In the genomic region with DNA sequence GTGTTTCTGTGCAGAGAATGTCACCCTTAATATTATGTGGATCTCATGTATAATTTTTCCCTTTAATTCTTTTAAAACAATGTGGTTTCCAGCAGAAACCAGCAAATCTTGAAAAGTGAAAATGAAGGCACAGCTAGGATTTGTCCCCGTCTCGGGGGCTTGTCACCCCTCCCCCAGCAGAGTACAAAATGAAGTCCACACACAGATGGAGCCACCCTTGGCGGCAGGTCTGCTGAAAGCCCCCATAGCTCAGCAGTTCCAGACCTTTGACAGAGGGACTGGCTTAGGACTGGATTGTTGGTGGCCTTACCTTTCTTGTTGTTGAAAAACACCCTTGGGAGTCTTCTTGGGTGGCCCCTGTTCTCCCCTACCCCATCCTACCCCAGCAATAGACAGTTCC, we compare ENCODE assay signal across 12 mouse cellular contexts. TPM values are rescaled to one million over a fixed set of nuclear protein-coding genes. Genes with fewer than 3 reads are reported as not detected.
DNase-seq lines count a peak whose midpoint lies in the region; ATAC-seq and TF ChIP-seq lines count a peak whose summit lies in the region.
"Had no signal": no experiment of that assay in that cellular context is flagged by ENCODE, and none has a peak within 500 bp of the region (broad histone marks: within the 10 kb centered on the region; RNA-seq: fewer than 3 reads in every experiment).

No protein-coding gene starts in this region.

- H3K79me2 ChIP-seq in heart, adult 2 months (replicated peaks; ENCODE audit: control insufficient read depth, insufficient read depth, low read length): no peaks in the 10 kb centered on the region

- H3K4me1 ChIP-seq in heart, embryonic 10.5 days: peaks cover 96% of the 10 kb centered on the region
- H3K4me1 ChIP-seq in heart, adult 2 months (ENCODE audit: control insufficient read depth, insufficient read depth, low read length): peaks cover 53% of the 10 kb centered on the region
- peaks cover 98% of the 10 kb centered on the region for H3K4me1 ChIP-seq in lung, embryonic 15.5 days
- H3K4me1 ChIP-seq in lung, adult 2 months (ENCODE audit: control insufficient read depth, insufficient read depth, low read length): peaks cover 80% of the 10 kb centered on the region
- peaks cover 32% of the 10 kb centered on the region for H3K4me1 ChIP-seq in hindbrain, postnatal 0 days (ENCODE audit: insufficient read depth, low read length)
- peaks cover 82% of the 10 kb centered on the region for H3K4me1 ChIP-seq in stomach, embryonic 16.5 days (ENCODE audit: control insufficient read depth, insufficient read depth, low read length)
- peaks cover 62% of the 10 kb centered on the region for H3K4me1 ChIP-seq in intestine, embryonic 16.5 days (ENCODE audit: control insufficient read depth, insufficient read depth, low read length)

- peaks cover 41% of the 10 kb centered on the region for H3K36me3 ChIP-seq in heart, embryonic 10.5 days
- H3K36me3 ChIP-seq in heart, adult 2 months (ENCODE audit: control insufficient read depth, insufficient read depth, low read length): peaks cover 2% of the 10 kb centered on the region; the same call in 1 of the 2 replicates
- peaks cover 14% of the 10 kb centered on the region; the same call in 1 of the 2 replicates for H3K36me3 ChIP-seq in lung, embryonic 15.5 days
- 0 out of 2 replicates have a peak, but pooled peaks cover 6% of the 10 kb centered on the region for H3K36me3 ChIP-seq in hindbrain, postnatal 0 days (ENCODE audit: insufficient read depth, low read length)
- no peaks in the 10 kb centered on the region for H3K36me3 ChIP-seq in stomach, embryonic 16.5 days (ENCODE audit: control insufficient read depth, insufficient read depth, low read length)
- peaks cover 3% of the 10 kb centered on the region; the same call in 1 of the 2 replicates for H3K36me3 ChIP-seq in intestine, embryonic 16.5 days (ENCODE audit: control insufficient read depth, insufficient read depth, low read length)

- WGBS in heart, embryonic 10.5 days: 34% methylated on average over 3 of the region's 3 CpGs
- 74% methylated on average over 3 of the region's 3 CpGs for WGBS in heart, adult 2 months
- 15% methylated on average over 3 of the region's 3 CpGs for WGBS in lung, embryonic 15.5 days
- WGBS in lung, adult 2 months: 37% methylated on average over 3 of the region's 3 CpGs
- 25% methylated on average over 3 of the region's 3 CpGs for whole genome bisulfite sequencing in hindbrain, postnatal 0 days
- WGBS in stomach, embryonic 16.5 days: 23% methylated on average over 3 of the region's 3 CpGs
- WGBS in intestine, embryonic 16.5 days: 37% methylated on average over 3 of the region's 3 CpGs

- no peak overlapping the region for H3K4me3 ChIP-seq in heart, embryonic 10.5 days
- no peak overlapping the region for H3K4me3 ChIP-seq in heart, adult 2 months
- H3K4me3 ChIP-seq in lung, embryonic 15.5 days: no peak overlapping the region
- no peak overlapping the region for H3K4me3 ChIP-seq in lung, adult 2 months (replicated peaks; ENCODE audit: extremely low read depth, low read depth, low read length)
- H3K4me3 ChIP-seq in hindbrain, postnatal 0 days (ENCODE audit: low read length): no peak overlapping the region
- H3K4me3 ChIP-seq in stomach, embryonic 16.5 days (replicated peaks; ENCODE audit: low read length): no peak overlapping the region
- no peak overlapping the region for H3K4me3 ChIP-seq in intestine, embryonic 16.5 days (ENCODE audit: low read length)

- no peak for ATAC-seq in lung, embryonic 15.5 days (ENCODE audit: borderline replicate concordance, extremely low read depth, low FRiP score, low TSS enrichment)
- no peak for ATAC-seq in hindbrain, postnatal 0 days
- no peak for ATAC-seq in stomach, embryonic 16.5 days (ENCODE audit: insufficient read depth, low FRiP score)
- ATAC-seq in intestine, embryonic 16.5 days: no peak

- intact Hi-C loops in heart, adult 2 months (cut with DNase I): no loop called here

- no peak for TF ChIP-seq POLR2A in heart, adult 2 months (IDR thresholded peaks at IDR 0.05; ENCODE audit: insufficient read depth, low read depth, low read length)
- TF ChIP-seq POLR2A in lung, adult 2 months (IDR thresholded peaks at IDR 0.05; ENCODE audit: borderline replicate concordance, extremely low read depth, low read depth, low read length): no peak

- peak overlapping the region; percentile 0; the same call in 1 of the 2 replicates for H3K4me2 ChIP-seq in lung, embryonic 15.5 days
- no peak overlapping the region for H3K4me2 ChIP-seq in hindbrain, postnatal 0 days (ENCODE audit: low read depth, low read length)
- H3K4me2 ChIP-seq in stomach, embryonic 16.5 days (ENCODE audit: low read depth, low read length): no peak overlapping the region
- no peak overlapping the region for H3K4me2 ChIP-seq in intestine, embryonic 16.5 days (ENCODE audit: low read depth, low read length)

- peak overlapping the region; percentile 69 for H3K27ac ChIP-seq in heart, embryonic 10.5 days
- H3K27ac ChIP-seq in heart, adult 2 months: no peak overlapping the region
- H3K27ac ChIP-seq in lung, embryonic 15.5 days: peak overlapping the region; percentile 81
- H3K27ac ChIP-seq in hindbrain, postnatal 0 days: peak overlapping the region; percentile 23; the same call in 1 of the 2 replicates
- H3K27ac ChIP-seq in stomach, embryonic 16.5 days (ENCODE audit: low read length): peak overlapping the region; percentile 89
- H3K27ac ChIP-seq in intestine, embryonic 16.5 days (ENCODE audit: low read length): no peak overlapping the region

- DNase-seq in heart, embryonic 10.5 days (ENCODE audit: low spot score): no peak
- no peak for DNase-seq in heart, adult 2 months
- DNase-seq in lung, adult 2 months: no peak
- DNase-seq in hindbrain, postnatal 0 days (ENCODE audit: low spot score): no peak
- DNase-seq in cerebellum, postnatal 25 days: no peak
- DNase-seq: B cell, adult 2 months; cerebellum, adult 11-12 months; thymus, postnatal 14 days had no signal

- no peak for TF ChIP-seq CTCF in heart, adult 2 months (IDR thresholded peaks at IDR 0.05)
- TF ChIP-seq CTCF in lung, adult 2 months (IDR thresholded peaks at IDR 0.05; ENCODE audit: insufficient read depth, low read length): no peak
- no peak for TF ChIP-seq CTCF in hindbrain, postnatal 0 days (IDR thresholded peaks at IDR 0.05; ENCODE audit: low read depth)

- no peaks in the 10 kb centered on the region for H3K27me3 ChIP-seq in heart, embryonic 10.5 days (ENCODE audit: insufficient read depth, poor library complexity, severe bottlenecking)
- no peaks in the 10 kb centered on the region for H3K27me3 ChIP-seq in heart, adult 2 months (ENCODE audit: control insufficient read depth, insufficient read depth, low read length)
- no peaks in the 10 kb centered on the region for H3K27me3 ChIP-seq in lung, embryonic 15.5 days
- H3K27me3 ChIP-seq in hindbrain, postnatal 0 days (ENCODE audit: insufficient read depth, low read length): no peaks in the 10 kb centered on the region
- no peaks in the 10 kb centered on the region for H3K27me3 ChIP-seq in stomach, embryonic 16.5 days (ENCODE audit: control insufficient read depth, insufficient read depth, low read length)
- no peaks in the 10 kb centered on the region for H3K27me3 ChIP-seq in intestine, embryonic 16.5 days (replicated peaks; ENCODE audit: control insufficient read depth, insufficient read depth, low read length)

- no peak overlapping the region for H3K9ac ChIP-seq in heart, adult 2 months (ENCODE audit: low read depth, low read length)
- H3K9ac ChIP-seq in lung, embryonic 15.5 days: no peak overlapping the region
- H3K9ac ChIP-seq in hindbrain, postnatal 0 days (replicated peaks; ENCODE audit: low read length): no peak overlapping the region
- H3K9ac ChIP-seq in stomach, embryonic 16.5 days (ENCODE audit: low read length): peak overlapping the region; percentile 43
- no peak overlapping the region for H3K9ac ChIP-seq in intestine, embryonic 16.5 days (ENCODE audit: low read depth, low read length)

- TF ChIP-seq EP300 in heart, adult 2 months (IDR thresholded peaks at IDR 0.05; ENCODE audit: insufficient read depth, low read depth, low read length): no peak

- no peaks in the 10 kb centered on the region for H3K9me3 ChIP-seq in heart, embryonic 10.5 days
- no peaks in the 10 kb centered on the region for H3K9me3 ChIP-seq in lung, embryonic 15.5 days
- no peaks in the 10 kb centered on the region for H3K9me3 ChIP-seq in hindbrain, postnatal 0 days (ENCODE audit: low read length)
- H3K9me3 ChIP-seq in stomach, embryonic 16.5 days (replicated peaks; ENCODE audit: control insufficient read depth, low read length): no peaks in the 10 kb centered on the region
- H3K9me3 ChIP-seq in intestine, embryonic 16.5 days (ENCODE audit: control insufficient read depth, low read length): no peaks in the 10 kb centered on the region
- H3K9me3 ChIP-seq: G1E had no signal

RNA-seq across cellular contexts. Expression of gene Trim8, which starts 20.1 kb away (rescaled TPM):
- 17.6 and 22.0 TPM in 2 replicates for polyA plus RNA-seq in heart, embryonic 10.5 days (2016; fragmentation: Nextera tagmentation; extraction: Ambion mirVana)
- total RNA-seq in heart, adult 2 months (2021): 10 to 100 TPM; 39.2 to 39.8 TPM
- 17.2 and 24.1 TPM in 2 replicates for polyA plus RNA-seq in heart, adult 2 months (2012; rRNA removed)
- polyA plus RNA-seq in lung, embryonic 15.5 days (2015; fragmentation: Nextera tagmentation; extraction: Ambion mirVana): 22.2 and 27.8 TPM in 2 replicates
- 87.2 and 115 TPM in 2 replicates for polyA plus RNA-seq in lung, adult 2 months (2012; rRNA removed)
- total RNA-seq in hindbrain, postnatal 0 days (2014; rRNA removed): 108 and 115 TPM in 2 replicates
- 28.8 and 29.7 TPM in 2 replicates for polyA plus RNA-seq in hindbrain, postnatal 0 days (2015; fragmentation: Nextera tagmentation; extraction: Ambion mirVana)
- 11.8 and 16.2 TPM in 2 replicates for polyA plus RNA-seq in stomach, embryonic 16.5 days (2015; fragmentation: Nextera tagmentation; extraction: Ambion mirVana)
- 10.1 and 13.7 TPM in 2 replicates for polyA plus RNA-seq in intestine, embryonic 16.5 days (2015; fragmentation: Nextera tagmentation; extraction: Ambion mirVana)

Comparison
In these comparisons a context has a peak if more than half of its experiments do, and no peak if none do; other contexts are left out.
1. H3K27ac ChIP-seq: peak in heart, embryonic 10.5 days (single experiment), lung, embryonic 15.5 days (single experiment), hindbrain, postnatal 0 days (single experiment) and stomach, embryonic 16.5 days (single experiment); none in heart, adult 2 months (single experiment) and intestine, embryonic 16.5 days (single experiment).